Mouse (Mus musculus): ENCODE data around the gene D16Ertd472e. TPM values are rescaled to one million over a fixed set of nuclear protein-coding genes. Genes with fewer than 3 reads are reported as not detected.

Gene D16Ertd472e
- polyA plus RNA-seq, 1 experiment from 2014 or later = 8.7 TPM

DNA sequence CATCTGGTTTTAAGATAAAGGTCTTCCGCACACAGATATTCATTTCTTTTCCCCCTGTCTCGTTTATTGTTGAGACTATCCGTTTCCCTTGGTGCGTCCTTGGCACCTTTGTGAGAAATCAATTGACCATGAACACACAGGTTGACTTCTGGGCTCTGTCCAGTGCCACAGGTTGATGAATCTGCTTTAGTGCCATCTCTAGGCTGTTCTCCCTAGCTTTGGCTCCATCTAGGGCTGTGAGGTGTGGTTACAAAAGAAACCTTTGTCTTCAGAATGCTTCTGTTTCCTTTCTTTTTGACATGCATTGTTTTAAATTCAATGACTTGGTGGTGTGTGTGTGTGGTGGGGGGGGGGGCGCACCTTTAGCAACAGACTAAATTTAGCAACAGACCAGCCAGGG lies 85.7 kb downstream of the D16Ertd472e start:
- Histone ChIP-seq H3K4me3 (ENCODE audit: low read depth, low read length) (no peak overlapping the region; the same call in 1 of the 2 replicates), H3K36me3 (ENCODE audit: control insufficient read depth, insufficient read depth, low read length) (no peaks in the 10 kb centered on the region), H3K9ac (ENCODE audit: low read length) (no peak overlapping the region), H3K27ac (replicated peaks) (no peak overlapping the region), H3K4me1 (replicated peaks; ENCODE audit: control insufficient read depth, insufficient read depth) (no peaks in the 10 kb centered on the region), H3K9me3 (ENCODE audit: control insufficient read depth, low read length) (no peaks in the 10 kb centered on the region), H3K27me3 (ENCODE audit: control insufficient read depth, insufficient read depth, low read length) (no peaks in the 10 kb centered on the region), H3K4me2 (replicated peaks; ENCODE audit: low read depth) (peak overlapping the region; percentile 40; the same call in 1 of the 2 replicates)
- WGBS = 65% methylated on average over 5 of the region's 5 CpGs
- no peak for TF ChIP-seq EP300 (optimal IDR thresholded peaks at IDR 0.05)
- TF ChIP-seq CTCF (IDR thresholded peaks at IDR 0.05; ENCODE audit: low read depth) = no peak
- DNase-seq (ENCODE audit: low spot score) = no peak
- no peak for ATAC-seq (ENCODE audit: low FRiP score, low TSS enrichment)

Other genes starting within 250 kb of the D16Ertd472e start
- gene Btg3, start 199.5 kb downstream of the D16Ertd472e start, polyA plus RNA-seq (2015; fragmentation: Nextera tagmentation; extraction: Ambion mirVana) = 50.4 and 53.5 TPM in 2 replicates

Data from stomach, postnatal 0 days (tissue).